Comparison of ENCODE assay signal across 28 mouse cellular contexts in genomic region chr9:122104285-122104829, GRCm38 (mm10). TPM values are rescaled to one million over a fixed set of nuclear protein-coding genes. Genes with fewer than 3 reads are reported as not detected.
A peak's percentile ranks its signal among the peaks of the same experiment; 100 is the strongest.
DNase-seq lines count a peak whose midpoint lies in the region; ATAC-seq and TF ChIP-seq lines count a peak whose summit lies in the region.
"Had no signal": no experiment of that assay in that cellular context is flagged by ENCODE, and none has a peak within 500 bp of the region (broad histone marks: within the 10 kb centered on the region; RNA-seq: fewer than 3 reads in every experiment).

No protein-coding gene starts in this region.

- H3K9me3 ChIP-seq in liver, embryonic 11.5 days (ENCODE audit: control insufficient read depth, low read length) = no peaks in the 10 kb centered on the region
- no peaks in the 10 kb centered on the region for H3K9me3 ChIP-seq in liver, postnatal 0 days (ENCODE audit: low read length)
- H3K9me3 ChIP-seq in intestine, postnatal 0 days (ENCODE audit: control insufficient read depth) = no peaks in the 10 kb centered on the region
- no peaks in the 10 kb centered on the region for H3K9me3 ChIP-seq in liver, embryonic 16.5 days (replicated peaks; ENCODE audit: control insufficient read depth, low read length)
- no peaks in the 10 kb centered on the region for H3K9me3 ChIP-seq in kidney, embryonic 14.5 days (ENCODE audit: control insufficient read depth, low read length)
- H3K9me3 ChIP-seq: embryonic facial prominence, embryonic 13.5 days; forebrain, embryonic 10.5 days; forebrain, embryonic 15.5 days; heart, embryonic 15.5 days; midbrain, embryonic 12.5 days; neural tube, embryonic 13.5 days had no signal

- H3K27me3 ChIP-seq in liver, embryonic 11.5 days (replicated peaks; ENCODE audit: control insufficient read depth, insufficient read depth, low read length) = 0 out of 2 replicates have a peak, but pooled peaks cover 2% of the 10 kb centered on the region
- H3K27me3 ChIP-seq in liver, postnatal 0 days (ENCODE audit: insufficient read depth, low read length) = no peaks in the 10 kb centered on the region
- no peaks in the 10 kb centered on the region for H3K27me3 ChIP-seq in intestine, postnatal 0 days (replicated peaks; ENCODE audit: control insufficient read depth, insufficient read depth, low read length)
- H3K27me3 ChIP-seq in liver, embryonic 16.5 days (ENCODE audit: control insufficient read depth, insufficient read depth, low read depth, low read length) = no peaks in the 10 kb centered on the region; the same call in 1 of the 2 replicates
- H3K27me3 ChIP-seq in kidney, embryonic 14.5 days (ENCODE audit: control insufficient read depth, insufficient read depth, low read length) = no peaks in the 10 kb centered on the region
- H3K27me3 ChIP-seq: embryonic facial prominence, embryonic 13.5 days; forebrain, embryonic 15.5 days; heart, embryonic 15.5 days; midbrain, embryonic 12.5 days; neural tube, embryonic 13.5 days had no signal

- no peaks in the 10 kb centered on the region for H3K36me3 ChIP-seq in liver, embryonic 11.5 days (ENCODE audit: control insufficient read depth, insufficient read depth, low read length)
- no peaks in the 10 kb centered on the region for H3K36me3 ChIP-seq in liver, postnatal 0 days (replicated peaks; ENCODE audit: insufficient read depth, low read length)
- H3K36me3 ChIP-seq in intestine, postnatal 0 days (ENCODE audit: control insufficient read depth, insufficient read depth) = no peaks in the 10 kb centered on the region
- H3K36me3 ChIP-seq in liver, embryonic 16.5 days (ENCODE audit: control insufficient read depth, insufficient read depth) = no peaks in the 10 kb centered on the region
- no peaks in the 10 kb centered on the region for H3K36me3 ChIP-seq in kidney, embryonic 14.5 days (ENCODE audit: control insufficient read depth, insufficient read depth, low read length)
- H3K36me3 ChIP-seq: embryonic facial prominence, embryonic 13.5 days; forebrain, embryonic 10.5 days; forebrain, embryonic 15.5 days; heart, embryonic 15.5 days; midbrain, embryonic 12.5 days; neural tube, embryonic 13.5 days had no signal

- no peak overlapping the region for H3K27ac ChIP-seq in liver, embryonic 11.5 days (ENCODE audit: low read depth, low read length)
- H3K27ac ChIP-seq in liver, postnatal 0 days (ENCODE audit: low read depth) = no peak overlapping the region
- H3K27ac ChIP-seq in intestine, postnatal 0 days (ENCODE audit: low read depth, low read length) = no peak overlapping the region
- peak overlapping the region; percentile 37; the same call in 1 of the 2 replicates for H3K27ac ChIP-seq in liver, embryonic 16.5 days (ENCODE audit: low read length)
- no peak overlapping the region for H3K27ac ChIP-seq in kidney, embryonic 14.5 days (ENCODE audit: low read depth, low read length)
- H3K27ac ChIP-seq: embryonic facial prominence, embryonic 13.5 days; forebrain, embryonic 10.5 days; forebrain, embryonic 15.5 days; gastrocnemius, adult 2 months; heart, embryonic 15.5 days; hindbrain, embryonic 14.5 days; kidney, postnatal 0 days; midbrain, embryonic 12.5 days; neural tube, embryonic 13.5 days had no signal

- ATAC-seq in liver, embryonic 11.5 days (replicated peaks; ENCODE audit: low FRiP score) = no peak
- ATAC-seq in liver, postnatal 0 days = no peak
- 0 out of 2 replicates have a peak, but pooled peaks have one; percentile 46 for ATAC-seq in intestine, postnatal 0 days
- ATAC-seq in liver, embryonic 16.5 days (ENCODE audit: low read depth) = no peak
- ATAC-seq in kidney, embryonic 14.5 days (ENCODE audit: low FRiP score, low TSS enrichment) = no peak
- ATAC-seq: forebrain, embryonic 15.5 days had no signal

- H3K4me3 ChIP-seq in liver, embryonic 11.5 days (ENCODE audit: low read depth, low read length) = no peak overlapping the region
- H3K4me3 ChIP-seq in liver, postnatal 0 days (ENCODE audit: low read depth, low read length) = no peak overlapping the region
- no peak overlapping the region for H3K4me3 ChIP-seq in intestine, postnatal 0 days (ENCODE audit: low read depth, low read length)
- H3K4me3 ChIP-seq in liver, embryonic 16.5 days (ENCODE audit: low read depth, low read length) = no peak overlapping the region
- H3K4me3 ChIP-seq in kidney, embryonic 14.5 days (ENCODE audit: low read length) = no peak overlapping the region
- H3K4me3 ChIP-seq: embryonic facial prominence, embryonic 13.5 days; forebrain, embryonic 10.5 days; forebrain, embryonic 15.5 days; gastrocnemius, adult 2 months; heart, embryonic 15.5 days; midbrain, embryonic 12.5 days; myocyte; neural tube, embryonic 13.5 days had no signal

- peak overlapping the region; percentile 16; the same call in 1 of the 2 replicates for H3K4me2 ChIP-seq in liver, embryonic 11.5 days
- no peak overlapping the region for H3K4me2 ChIP-seq in liver, postnatal 0 days (ENCODE audit: low read depth, low read length)
- no peak overlapping the region for H3K4me2 ChIP-seq in intestine, postnatal 0 days (replicated peaks; ENCODE audit: low read depth)
- no peak overlapping the region for H3K4me2 ChIP-seq in liver, embryonic 16.5 days (ENCODE audit: low read depth, low read length)
- no peak overlapping the region for H3K4me2 ChIP-seq in kidney, embryonic 14.5 days (replicated peaks; ENCODE audit: low read depth, low read length)
- H3K4me2 ChIP-seq: embryonic facial prominence, embryonic 13.5 days; forebrain, embryonic 15.5 days; heart, embryonic 15.5 days; hindbrain, embryonic 14.5 days; midbrain, embryonic 12.5 days; neural tube, embryonic 13.5 days had no signal

- no peak for TF ChIP-seq CTCF in liver, postnatal 0 days (IDR thresholded peaks at IDR 0.05; ENCODE audit: low read depth)
- no peak for TF ChIP-seq CTCF in intestine, postnatal 0 days (IDR thresholded peaks at IDR 0.05; ENCODE audit: low read depth)

- WGBS in liver, embryonic 11.5 days = 51% methylated on average over 7 of the region's 7 CpGs
- WGBS in liver, postnatal 0 days (ENCODE audit: insufficient replicate concordance) = 59% methylated on average over 7 of the region's 7 CpGs
- WGBS in intestine, postnatal 0 days = 27% methylated on average over 7 of the region's 7 CpGs
- 47% methylated on average over 7 of the region's 7 CpGs for WGBS in liver, embryonic 16.5 days (ENCODE audit: insufficient replicate concordance)
- WGBS in kidney, embryonic 14.5 days = 49% methylated on average over 7 of the region's 7 CpGs

- no peak for DNase-seq in liver, embryonic 11.5 days (ENCODE audit: low spot score)
- no peak for DNase-seq in liver, postnatal 0 days
- no peak for DNase-seq in T-cell, adult 2 months (ENCODE audit: low spot score)
- DNase-seq in neural tube, embryonic 10.5 days (ENCODE audit: extremely low spot score, low spot score) = no peak
- DNase-seq: adrenal gland, postnatal 10 days; cerebellum, adult 11 months; cerebellum, adult 9-11 months; gastrocnemius, adult 2 months; heart, postnatal 36 days; kidney, adult 2 months; kidney, postnatal 4 days; layer of hippocampus, postnatal 36 days; left cerebral cortex, postnatal 4 days; lung, postnatal 36 days; thymus, adult 18-20 months; thymus, postnatal 25 days had no signal

- TF ChIP-seq EP300 in liver, postnatal 0 days (IDR thresholded peaks at IDR 0.05; ENCODE audit: low read depth) = no peak

- peaks cover 9% of the 10 kb centered on the region for H3K4me1 ChIP-seq in liver, embryonic 11.5 days (replicated peaks; ENCODE audit: control insufficient read depth, insufficient read depth, low read length)
- peaks cover 9% of the 10 kb centered on the region for H3K4me1 ChIP-seq in liver, postnatal 0 days (ENCODE audit: insufficient read depth)
- no peaks in the 10 kb centered on the region for H3K4me1 ChIP-seq in intestine, postnatal 0 days (replicated peaks; ENCODE audit: control insufficient read depth, insufficient read depth, low read length)
- H3K4me1 ChIP-seq in liver, embryonic 16.5 days (ENCODE audit: control insufficient read depth, low read depth, low read length) = peaks cover 13% of the 10 kb centered on the region
- H3K4me1 ChIP-seq in kidney, embryonic 14.5 days (ENCODE audit: control insufficient read depth, insufficient read depth, low read length) = no peaks in the 10 kb centered on the region
- H3K4me1 ChIP-seq: forebrain, embryonic 10.5 days; forebrain, embryonic 15.5 days; midbrain, embryonic 12.5 days; neural tube, embryonic 13.5 days had no signal

- H3K9ac ChIP-seq in liver, embryonic 11.5 days (ENCODE audit: low read depth, low read length) = no peak overlapping the region
- no peak overlapping the region for H3K9ac ChIP-seq in liver, postnatal 0 days (replicated peaks)
- no peak overlapping the region for H3K9ac ChIP-seq in intestine, postnatal 0 days (ENCODE audit: low read depth, low read length)
- H3K9ac ChIP-seq in liver, embryonic 16.5 days (ENCODE audit: low read depth, low read length) = no peak overlapping the region
- H3K9ac ChIP-seq in kidney, embryonic 14.5 days (ENCODE audit: low read depth, low read length) = no peak overlapping the region
- H3K9ac ChIP-seq: embryonic facial prominence, embryonic 13.5 days; forebrain, embryonic 15.5 days; heart, embryonic 15.5 days; hindbrain, embryonic 14.5 days; midbrain, embryonic 12.5 days; neural tube, embryonic 13.5 days had no signal

RNA-seq across cellular contexts. Expression of gene Snrk, which starts 12.7 kb away (rescaled TPM):
- polyA plus RNA-seq in liver, embryonic 11.5 days (2014; fragmentation: Nextera tagmentation; extraction: Ambion mirVana) = 27.0 and 34.1 TPM in 2 replicates
- polyA plus RNA-seq in liver, postnatal 0 days (2015; fragmentation: Nextera tagmentation; extraction: Ambion mirVana) = 24.0 and 25.5 TPM in 2 replicates
- polyA plus RNA-seq in intestine, postnatal 0 days (2015; fragmentation: Nextera tagmentation; extraction: Ambion mirVana) = 35.4 and 35.6 TPM in 2 replicates
- polyA plus RNA-seq in liver, embryonic 16.5 days (2015; fragmentation: Nextera tagmentation; extraction: Ambion mirVana) = 17.9 and 20.1 TPM in 2 replicates
- polyA plus RNA-seq in kidney, embryonic 14.5 days (2014; fragmentation: Nextera tagmentation; extraction: Ambion mirVana) = 22.5 and 41.1 TPM in 2 replicates
